Mouse (Mus musculus): ENCODE data around the gene Enpp5.

The Enpp5 gene

GRCm38 (mm10) chr17:44078631-44079350 is at the start of gene Enpp5:
Gene Enpp5 (plus strand): TSS chr17:44078813.
- peak; percentile 87 for DNase-seq

GRCm38 (mm10) chr17:44029616-44030015 is 49.0 kb upstream of the Enpp5 start:
- no peak for DNase-seq

GRCm38 (mm10) chr17:44030776-44031587 is 47.6 kb upstream of the Enpp5 start:
- no peak for DNase-seq

- DNase-seq = no peak
Observed at GRCm38 (mm10) chr17:44035005-44035404, 43.6 kb upstream of the Enpp5 start.

- DNase-seq = peak; percentile 9
Observed at GRCm38 (mm10) chr17:44038656-44039055, 40.0 kb upstream of the Enpp5 start.

- no peak for DNase-seq
Observed at GRCm38 (mm10) chr17:44040449-44040848, 38.2 kb upstream of the Enpp5 start.

- DNase-seq = no peak
Observed at GRCm38 (mm10) chr17:44042301-44042700, 36.3 kb upstream of the Enpp5 start.

GRCm38 (mm10) chr17:44042861-44043260 is 35.8 kb upstream of the Enpp5 start:
- no peak for DNase-seq

- no peak for DNase-seq
Observed at GRCm38 (mm10) chr17:44053427-44053826, 25.2 kb upstream of the Enpp5 start.

GRCm38 (mm10) chr17:44057123-44057522 is 21.5 kb upstream of the Enpp5 start:
- DNase-seq = no peak

- no peak for DNase-seq
Observed at GRCm38 (mm10) chr17:44058145-44058544, 20.5 kb upstream of the Enpp5 start.

GRCm38 (mm10) chr17:44060781-44061180 is 17.8 kb upstream of the Enpp5 start:
- no peak for DNase-seq

GRCm38 (mm10) chr17:44061289-44061890 is 17.2 kb upstream of the Enpp5 start:
- DNase-seq = no peak

- no peak for DNase-seq
Observed at GRCm38 (mm10) chr17:44068876-44069275, 9.7 kb upstream of the Enpp5 start.

GRCm38 (mm10) chr17:44071680-44072079 is 6.9 kb upstream of the Enpp5 start:
- no peak for DNase-seq

- no peak for DNase-seq
Observed at GRCm38 (mm10) chr17:44075601-44076000, 3.0 kb upstream of the Enpp5 start.

GRCm38 (mm10) chr17:44076051-44076680 is 2.4 kb upstream of the Enpp5 start:
- DNase-seq = peak; percentile 22

- DNase-seq = no peak
Observed at GRCm38 (mm10) chr17:44077146-44077842, 1.3 kb upstream of the Enpp5 start.

GRCm38 (mm10) chr17:44077843-44078160 is 811 bp upstream of the Enpp5 start:
- no peak for DNase-seq

- no peak for DNase-seq
Observed at GRCm38 (mm10) chr17:44083156-44083555, 4.5 kb downstream of the Enpp5 start.

- DNase-seq = no peak
Observed at GRCm38 (mm10) chr17:44088226-44088625, 9.6 kb downstream of the Enpp5 start.

GRCm38 (mm10) chr17:44090916-44091315 is 12.3 kb downstream of the Enpp5 start:
- no peak for DNase-seq

GRCm38 (mm10) chr17:44091512-44091911 is 12.9 kb downstream of the Enpp5 start:
- no peak for DNase-seq
